ENCODE assay signal across 8 mouse cellular contexts in genomic region chr10:79669576-79670057, GRCm38 (mm10). TPM values are rescaled to one million over a fixed set of nuclear protein-coding genes. Genes with fewer than 3 reads are reported as not detected.
A peak's percentile ranks its signal among the peaks of the same experiment; 100 is the strongest.
DNase-seq lines count a peak whose midpoint lies in the region; ATAC-seq lines count a peak whose summit lies in the region.

No protein-coding gene starts in this region.

- WGBS in hindbrain, embryonic 16.5 days: 0% methylated on average over 45 of the region's 47 CpGs

- H3K4me1 ChIP-seq in hindbrain, embryonic 16.5 days (ENCODE audit: control insufficient read depth, insufficient read depth, low read depth, low read length): peaks cover 19% of the 10 kb centered on the region
- H3K4me1 ChIP-seq in megakaryocyte, embryonic 14.5 days: peaks cover 34% of the 10 kb centered on the region

- no peaks in the 10 kb centered on the region for H3K9me3 ChIP-seq in hindbrain, embryonic 16.5 days (ENCODE audit: control insufficient read depth, low read length)
- no peaks in the 10 kb centered on the region for H3K9me3 ChIP-seq in megakaryocyte, embryonic 14.5 days

- H3K4me3 ChIP-seq in hindbrain, embryonic 16.5 days (ENCODE audit: low read length): peak overlapping the region; percentile 97
- peak overlapping the region; percentile 98 for H3K4me3 ChIP-seq in megakaryocyte, embryonic 14.5 days (replicated peaks)

- no peaks in the 10 kb centered on the region for H3K36me3 ChIP-seq in hindbrain, embryonic 16.5 days (ENCODE audit: control insufficient read depth, insufficient read depth, low read length)
- H3K36me3 ChIP-seq in megakaryocyte, embryonic 14.5 days (replicated peaks; ENCODE audit: low read length): peaks cover 28% of the 10 kb centered on the region

- intact Hi-C loops in left cerebral cortex, postnatal 10 days (cut with DNase I): loop anchor here (2.0 kb wide), 1 partner anchor 75 kb away; no protein-coding TSS in a partner anchor

- DNase-seq in R1 (ENCODE audit: low read depth, low spot score): peak; percentile 91
- DNase-seq in cerebellum, postnatal 10 days: peak; percentile 93
- peak; percentile 72 for DNase-seq in frontal cortex, postnatal 14 days (ENCODE audit: low spot score in 2 of 2)
- DNase-seq in left cerebral cortex, postnatal 10 days (ENCODE audit: extremely low spot score in 1 of 2, low spot score in 2 of 2): peak; percentile 78 to 88
- peak; percentile 86 for DNase-seq in right cerebral cortex, postnatal 25 days
- peak; percentile 85 for DNase-seq in yolk sac, embryonic 10.5 days (ENCODE audit: low spot score)

- no peaks in the 10 kb centered on the region for H3K27me3 ChIP-seq in hindbrain, embryonic 16.5 days (replicated peaks; ENCODE audit: control insufficient read depth, insufficient read depth, low read length)
- peaks cover 12% of the 10 kb centered on the region for H3K27me3 ChIP-seq in megakaryocyte, embryonic 14.5 days (replicated peaks)

- H3K27ac ChIP-seq in hindbrain, embryonic 16.5 days (ENCODE audit: low read depth, low read length): peak overlapping the region; percentile 99

- H3K4me2 ChIP-seq in hindbrain, embryonic 16.5 days (ENCODE audit: low read length): peak overlapping the region; percentile 96

- peak; percentile 70 for ATAC-seq in hindbrain, embryonic 16.5 days

- H3K9ac ChIP-seq in hindbrain, embryonic 16.5 days (ENCODE audit: low read depth, low read length): peak overlapping the region; percentile 94

RNA-seq across cellular contexts. Expression of gene Tpgs1, which starts 0.4 kb away (rescaled TPM):
- polyA plus RNA-seq in hindbrain, embryonic 16.5 days (2015; fragmentation: Nextera tagmentation; extraction: Ambion mirVana): 107 and 124 TPM in 2 replicates
- 10 to 100 TPM; 69.6 to 72.6 TPM for total RNA-seq in left cerebral cortex, postnatal 10 days (2021)
- 209 and 257 TPM in 2 replicates for polyA plus RNA-seq in megakaryocyte, embryonic 14.5 days (2012; ENCODE audit: insufficient read depth, low replicate concordance)

RNA-seq across cellular contexts. Expression of gene Madcam1, which starts 5.3 kb away (rescaled TPM):
- polyA plus RNA-seq in hindbrain, embryonic 16.5 days (2015; fragmentation: Nextera tagmentation; extraction: Ambion mirVana): 0.99 and 1.5 TPM in 2 replicates
- under 1 TPM; 0.47 to 0.49 TPM for total RNA-seq in left cerebral cortex, postnatal 10 days (2021)
- polyA plus RNA-seq in megakaryocyte, embryonic 14.5 days (2012; ENCODE audit: insufficient read depth, low replicate concordance): 0.78 TPM in 1 of 2 replicates, not detected in the other

RNA-seq across cellular contexts. Expression of gene Cdc34, which starts 12.4 kb away (rescaled TPM):
- 73.5 and 84.7 TPM in 2 replicates for polyA plus RNA-seq in hindbrain, embryonic 16.5 days (2015; fragmentation: Nextera tagmentation; extraction: Ambion mirVana)
- total RNA-seq in left cerebral cortex, postnatal 10 days (2021): 10 to 100 TPM; 64.9 to 66.8 TPM
- polyA plus RNA-seq in megakaryocyte, embryonic 14.5 days (2012; ENCODE audit: insufficient read depth, low replicate concordance): 451 and 1,194 TPM in 2 replicates

RNA-seq across cellular contexts. Expression of gene Gzmm, which starts 19.2 kb away (rescaled TPM):
- 1.7 TPM in 2 replicates for polyA plus RNA-seq in hindbrain, embryonic 16.5 days (2015; fragmentation: Nextera tagmentation; extraction: Ambion mirVana)
- total RNA-seq in left cerebral cortex, postnatal 10 days (2021): 1 to 10 TPM; 1.2 to 1.5 TPM
- polyA plus RNA-seq in megakaryocyte, embryonic 14.5 days (2012; ENCODE audit: insufficient read depth, low replicate concordance): 1.4 and 2.2 TPM in 2 replicates

RNA-seq across cellular contexts. Expression of gene Odf3l2, which starts 24.1 kb away (rescaled TPM):
- 0.37 and 0.89 TPM in 2 replicates for polyA plus RNA-seq in hindbrain, embryonic 16.5 days (2015; fragmentation: Nextera tagmentation; extraction: Ambion mirVana)
- under 1 TPM; 0.39 to 0.73 TPM for total RNA-seq in left cerebral cortex, postnatal 10 days (2021)
- polyA plus RNA-seq in megakaryocyte, embryonic 14.5 days (2012; ENCODE audit: insufficient read depth, low replicate concordance): not detected in 2 replicates

Comparison
In these comparisons a context has a peak if more than half of its experiments do, and no peak if none do; other contexts are left out.
1. Peak in every context shown above with its lines: DNase-seq, ATAC-seq, H3K4me3 ChIP-seq and H3K27ac ChIP-seq.